Mouse (Mus musculus): ENCODE data around the gene Gm7168. TPM values are rescaled to one million over a fixed set of nuclear protein-coding genes. Genes with fewer than 3 reads are reported as not detected.
"Not testable (repeated sequence)": the region's sequence is repeated elsewhere in the genome, so short reads cannot be mapped to it uniquely, and the experiment has no call there.

The Gm7168 gene
- polyA plus RNA-seq, 1 experiment: not detected

- H3K4me1 ChIP-seq (ENCODE audit: control insufficient read depth, insufficient read depth, low read length): no peaks in the 10 kb centered on the region
- TF ChIP-seq POLR2A (IDR thresholded peaks at IDR 0.05; ENCODE audit: borderline replicate concordance, low read depth, low read length): no peak
- no peak for TF ChIP-seq CTCF (IDR thresholded peaks at IDR 0.05; ENCODE audit: low read depth, low read length)
- H3K4me3 ChIP-seq (ENCODE audit: insufficient read depth, low read length): no peak overlapping the region
- H3K27ac ChIP-seq (ENCODE audit: insufficient read depth, low read depth, low read length): no peak overlapping the region
Measured at GRCm38 (mm10) chr17:13987690-13988089, 39.5 kb downstream of the Gm7168 start.

- H3K4me3 ChIP-seq (ENCODE audit: insufficient read depth, low read length); H3K27ac ChIP-seq (ENCODE audit: insufficient read depth, low read depth, low read length); H3K4me1 ChIP-seq (ENCODE audit: control insufficient read depth, insufficient read depth, low read length): not testable (repeated sequence)
Measured at GRCm38 (mm10) chr17:13993425-13993824, 45.3 kb downstream of the Gm7168 start.

Other genes starting within 250 kb of the Gm7168 start
- gene Afdn, start 187.8 kb upstream of the Gm7168 start, polyA plus RNA-seq (2012; ENCODE audit: insufficient read depth, insufficient read length, missing spikeins): 27.6 and 29.6 TPM in 2 replicates
- 0.59 and 0.60 TPM in 2 replicates for gene Tcte2, start 186.5 kb upstream of the Gm7168 start, polyA plus RNA-seq (2012; ENCODE audit: insufficient read depth, insufficient read length, missing spikeins)
- not detected in 2 replicates for gene Gm7356, start 55.3 kb downstream of the Gm7168 start, polyA plus RNA-seq (2012; ENCODE audit: insufficient read depth, insufficient read length, missing spikeins)
- not detected in 2 replicates for gene Gm7358, start 111.2 kb downstream of the Gm7168 start, polyA plus RNA-seq (2012; ENCODE audit: insufficient read depth, insufficient read length, missing spikeins)